19 mouse cellular contexts compared by ENCODE assay signal in the genomic region with DNA sequence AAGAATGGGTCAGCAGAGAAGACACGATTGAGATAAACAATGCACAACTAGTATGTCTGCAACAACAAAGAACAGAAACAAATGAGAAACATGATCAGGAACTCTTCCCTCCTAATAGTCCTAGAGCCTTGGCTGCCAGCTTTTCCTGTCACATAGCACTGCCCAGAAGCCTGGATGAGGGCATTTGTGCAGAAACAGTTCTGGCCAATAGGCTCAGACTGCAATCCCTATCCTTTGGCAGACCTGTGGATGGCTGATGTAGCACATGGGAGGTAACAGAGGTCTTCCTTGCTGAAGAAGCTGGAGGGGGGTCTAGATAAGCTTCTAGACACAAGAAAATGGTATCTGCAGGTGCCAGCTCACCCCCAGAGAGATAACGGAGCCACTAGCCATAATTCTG.
DNase-seq lines count a peak whose midpoint lies in the region; ATAC-seq lines count a peak whose summit lies in the region.
"Had no signal": no experiment of that assay in that cellular context is flagged by ENCODE, and none has a peak within 500 bp of the region (broad histone marks: within the 10 kb centered on the region; RNA-seq: fewer than 3 reads in every experiment).

No protein-coding gene starts in this region.

- no peak for ATAC-seq in heart, embryonic 11.5 days (replicated peaks; ENCODE audit: insufficient number of reproducible peaks, low FRiP score, low TSS enrichment)
- ATAC-seq in hindbrain, embryonic 12.5 days (ENCODE audit: low FRiP score): no peak
- ATAC-seq in hindbrain, embryonic 11.5 days (ENCODE audit: low FRiP score): no peak
- ATAC-seq in midbrain, embryonic 13.5 days: no peak
- ATAC-seq in midbrain, embryonic 14.5 days (ENCODE audit: low FRiP score, low TSS enrichment): no peak
- ATAC-seq in neural tube, embryonic 13.5 days (ENCODE audit: low read depth): no peak
- ATAC-seq: forebrain, embryonic 15.5 days; intestine, embryonic 15.5 days had no signal

- H3K9ac ChIP-seq in heart, embryonic 11.5 days (ENCODE audit: low read depth, low read length): no peak overlapping the region
- H3K9ac ChIP-seq in hindbrain, embryonic 12.5 days: no peak overlapping the region
- no peak overlapping the region for H3K9ac ChIP-seq in hindbrain, embryonic 11.5 days (ENCODE audit: low read depth, low read length)
- no peak overlapping the region for H3K9ac ChIP-seq in midbrain, embryonic 13.5 days (replicated peaks)
- H3K9ac ChIP-seq in midbrain, embryonic 14.5 days (replicated peaks; ENCODE audit: low read length): no peak overlapping the region
- no peak overlapping the region for H3K9ac ChIP-seq in neural tube, embryonic 13.5 days
- H3K9ac ChIP-seq: embryonic facial prominence, embryonic 12.5 days; forebrain, embryonic 15.5 days; heart, embryonic 12.5 days; hindbrain, embryonic 15.5 days; intestine, embryonic 15.5 days had no signal

- peaks cover 13% of the 10 kb centered on the region for H3K4me1 ChIP-seq in heart, embryonic 11.5 days (ENCODE audit: control insufficient read depth, insufficient read depth, low read length)
- peaks cover 55% of the 10 kb centered on the region for H3K4me1 ChIP-seq in hindbrain, embryonic 12.5 days
- H3K4me1 ChIP-seq in hindbrain, embryonic 11.5 days (replicated peaks; ENCODE audit: control insufficient read depth, insufficient read depth, low read length): no peaks in the 10 kb centered on the region; the same call in none of the 2 replicates
- peaks cover 60% of the 10 kb centered on the region for H3K4me1 ChIP-seq in midbrain, embryonic 13.5 days (replicated peaks)
- peaks cover 39% of the 10 kb centered on the region for H3K4me1 ChIP-seq in midbrain, embryonic 14.5 days (ENCODE audit: control insufficient read depth, insufficient read depth, low read length)
- H3K4me1 ChIP-seq in neural tube, embryonic 13.5 days (replicated peaks): peaks cover 65% of the 10 kb centered on the region

- no peaks in the 10 kb centered on the region for H3K9me3 ChIP-seq in heart, embryonic 11.5 days (replicated peaks; ENCODE audit: control insufficient read depth, low read length)
- H3K9me3 ChIP-seq in hindbrain, embryonic 12.5 days (replicated peaks): no peaks in the 10 kb centered on the region
- no peaks in the 10 kb centered on the region for H3K9me3 ChIP-seq in hindbrain, embryonic 11.5 days (ENCODE audit: control insufficient read depth, low read length)
- H3K9me3 ChIP-seq in midbrain, embryonic 13.5 days: no peaks in the 10 kb centered on the region
- H3K9me3 ChIP-seq in midbrain, embryonic 14.5 days (ENCODE audit: control insufficient read depth, low read length): no peaks in the 10 kb centered on the region
- H3K9me3 ChIP-seq in neural tube, embryonic 13.5 days: no peaks in the 10 kb centered on the region
- H3K9me3 ChIP-seq: embryonic facial prominence, embryonic 12.5 days; forebrain, embryonic 15.5 days; heart, embryonic 12.5 days; hindbrain, embryonic 15.5 days; intestine, embryonic 15.5 days had no signal

- H3K4me2 ChIP-seq in heart, embryonic 11.5 days: no peak overlapping the region
- H3K4me2 ChIP-seq in hindbrain, embryonic 12.5 days (replicated peaks): no peak overlapping the region
- no peak overlapping the region for H3K4me2 ChIP-seq in hindbrain, embryonic 11.5 days (replicated peaks; ENCODE audit: low read depth, low read length)
- no peak overlapping the region for H3K4me2 ChIP-seq in midbrain, embryonic 13.5 days (replicated peaks)
- no peak overlapping the region for H3K4me2 ChIP-seq in midbrain, embryonic 14.5 days (ENCODE audit: low read length)
- no peak overlapping the region for H3K4me2 ChIP-seq in neural tube, embryonic 13.5 days
- H3K4me2 ChIP-seq: embryonic facial prominence, embryonic 12.5 days; forebrain, embryonic 15.5 days; heart, embryonic 12.5 days; hindbrain, embryonic 15.5 days; intestine, embryonic 15.5 days had no signal

- peak; percentile 88 for DNase-seq in heart, adult 11 months
- no peak for DNase-seq in hindbrain, embryonic 11.5 days (ENCODE audit: low spot score)
- DNase-seq in midbrain, embryonic 14.5 days: no peak
- DNase-seq in T-cell, adult 2 months (ENCODE audit: low spot score): no peak
- DNase-seq: adrenal gland, adult 8-10 months; adrenal gland, postnatal 36 days; cerebellum, adult 11-12 months; cerebellum, adult 9-10 months; gastrocnemius, postnatal 10 days; kidney, adult 2 months had no signal

- no peak overlapping the region for H3K4me3 ChIP-seq in heart, embryonic 11.5 days (ENCODE audit: low read depth, low read length)
- H3K4me3 ChIP-seq in hindbrain, embryonic 12.5 days: no peak overlapping the region
- no peak overlapping the region for H3K4me3 ChIP-seq in hindbrain, embryonic 11.5 days (ENCODE audit: low read depth, low read length)
- H3K4me3 ChIP-seq in midbrain, embryonic 13.5 days (replicated peaks): no peak overlapping the region
- no peak overlapping the region for H3K4me3 ChIP-seq in midbrain, embryonic 14.5 days (replicated peaks; ENCODE audit: low read depth, low read length)
- H3K4me3 ChIP-seq in neural tube, embryonic 13.5 days: no peak overlapping the region
- H3K4me3 ChIP-seq: embryonic facial prominence, embryonic 12.5 days; forebrain, embryonic 15.5 days; heart, embryonic 12.5 days; hindbrain, embryonic 15.5 days; intestine, embryonic 15.5 days had no signal

- WGBS in heart, embryonic 11.5 days (ENCODE audit: insufficient replicate concordance): 72% methylated on average over 2 of the region's 2 CpGs
- WGBS in hindbrain, embryonic 12.5 days: 81% methylated on average over 2 of the region's 2 CpGs
- WGBS in hindbrain, embryonic 11.5 days: 87% methylated on average over 2 of the region's 2 CpGs
- 83% methylated on average over 2 of the region's 2 CpGs for WGBS in midbrain, embryonic 13.5 days
- 78% methylated on average over 2 of the region's 2 CpGs for WGBS in midbrain, embryonic 14.5 days
- 92% methylated on average over 2 of the region's 2 CpGs for WGBS in neural tube, embryonic 13.5 days

- H3K27me3 ChIP-seq in heart, embryonic 11.5 days (ENCODE audit: control insufficient read depth, insufficient read depth, low read length): no peaks in the 10 kb centered on the region
- H3K27me3 ChIP-seq in hindbrain, embryonic 12.5 days: no peaks in the 10 kb centered on the region
- H3K27me3 ChIP-seq in hindbrain, embryonic 11.5 days (ENCODE audit: control insufficient read depth, insufficient read depth, low read length): no peaks in the 10 kb centered on the region
- no peaks in the 10 kb centered on the region for H3K27me3 ChIP-seq in midbrain, embryonic 13.5 days
- no peaks in the 10 kb centered on the region for H3K27me3 ChIP-seq in midbrain, embryonic 14.5 days (ENCODE audit: control insufficient read depth, insufficient read depth, low read length)
- H3K27me3 ChIP-seq in neural tube, embryonic 13.5 days: no peaks in the 10 kb centered on the region
- H3K27me3 ChIP-seq: embryonic facial prominence, embryonic 12.5 days; heart, embryonic 12.5 days; hindbrain, embryonic 15.5 days; intestine, embryonic 15.5 days had no signal

- no peak overlapping the region for H3K27ac ChIP-seq in heart, embryonic 11.5 days (ENCODE audit: low read depth, low read length)
- H3K27ac ChIP-seq in hindbrain, embryonic 12.5 days: peak overlapping the region; percentile 72
- H3K27ac ChIP-seq in hindbrain, embryonic 11.5 days (ENCODE audit: low read depth, low read length): no peak overlapping the region; the same call in 1 of the 2 replicates
- 0 out of 2 replicates have a peak overlapping the region, but pooled peaks have one; percentile 39 for H3K27ac ChIP-seq in midbrain, embryonic 13.5 days
- H3K27ac ChIP-seq in midbrain, embryonic 14.5 days (replicated peaks; ENCODE audit: low read depth, low read length): no peak overlapping the region
- H3K27ac ChIP-seq in neural tube, embryonic 13.5 days (replicated peaks): peak overlapping the region; percentile 30; the same call in 1 of the 2 replicates
- H3K27ac ChIP-seq: embryonic facial prominence, embryonic 12.5 days; forebrain, embryonic 15.5 days; hindbrain, embryonic 15.5 days; intestine, embryonic 15.5 days had no signal

- H3K36me3 ChIP-seq in heart, embryonic 11.5 days (ENCODE audit: control insufficient read depth, insufficient read depth, low read length): no peaks in the 10 kb centered on the region
- H3K36me3 ChIP-seq in hindbrain, embryonic 12.5 days: no peaks in the 10 kb centered on the region
- H3K36me3 ChIP-seq in hindbrain, embryonic 11.5 days (ENCODE audit: control insufficient read depth, insufficient read depth, low read length): no peaks in the 10 kb centered on the region
- H3K36me3 ChIP-seq in midbrain, embryonic 13.5 days: no peaks in the 10 kb centered on the region
- H3K36me3 ChIP-seq in midbrain, embryonic 14.5 days (ENCODE audit: control insufficient read depth, insufficient read depth, low read length): no peaks in the 10 kb centered on the region
- H3K36me3 ChIP-seq in neural tube, embryonic 13.5 days: no peaks in the 10 kb centered on the region
- H3K36me3 ChIP-seq: embryonic facial prominence, embryonic 12.5 days; forebrain, embryonic 15.5 days; heart, embryonic 12.5 days; hindbrain, embryonic 15.5 days; intestine, embryonic 15.5 days had no signal

Comparison
In these comparisons a context has a peak if more than half of its experiments do, and no peak if none do; other contexts are left out.
1. H3K27ac ChIP-seq: peak in hindbrain, embryonic 12.5 days (single experiment), midbrain, embryonic 13.5 days (single experiment) and neural tube, embryonic 13.5 days (single experiment); none in heart, embryonic 11.5 days (single experiment), hindbrain, embryonic 11.5 days (single experiment) and midbrain, embryonic 14.5 days (single experiment).